Mouse (Mus musculus): ENCODE data around the gene Ccnyl1.

Ccnyl1 gene

DNA sequence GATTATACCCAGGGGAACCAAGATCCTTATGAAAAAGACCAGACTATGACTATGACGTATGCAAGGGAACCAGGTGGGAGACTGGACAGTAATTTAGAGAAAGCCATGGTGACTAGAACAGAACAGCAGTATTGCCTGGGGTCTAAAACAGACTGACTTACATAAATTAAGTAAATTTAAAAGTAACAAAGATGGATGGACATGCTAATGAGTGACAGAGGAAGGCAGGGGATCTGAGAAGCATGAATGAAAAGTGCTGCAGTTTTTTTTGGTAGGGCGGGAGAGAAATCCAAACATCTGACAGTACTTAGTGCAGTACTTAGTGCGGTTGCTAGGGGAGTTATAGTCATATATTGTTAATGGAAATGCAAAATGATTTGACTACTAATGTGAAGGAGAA lies 4.9 kb downstream of the Ccnyl1 start:
- DNase-seq (ENCODE audit: extremely low read depth, low read depth, low spot score): no peak

DNA sequence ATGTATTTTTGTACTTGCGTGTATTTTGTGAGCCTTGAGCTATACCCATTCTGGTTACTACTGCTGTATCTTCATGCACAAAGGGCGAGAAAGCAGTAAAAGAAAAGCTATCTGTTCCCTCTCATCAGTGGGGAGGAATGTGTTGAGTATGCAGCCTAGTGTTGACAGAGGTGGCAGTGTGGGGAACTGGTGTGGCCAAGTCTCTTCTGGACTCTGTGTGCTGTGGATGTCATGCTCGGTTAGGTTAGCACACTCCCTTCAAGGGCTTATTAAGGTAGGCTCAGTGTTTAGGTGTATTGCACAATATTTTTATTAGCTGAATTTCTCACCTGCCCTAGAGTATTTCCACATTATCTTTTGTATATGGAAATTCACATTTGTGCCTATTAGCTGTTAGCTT lies 11.5 kb downstream of the Ccnyl1 start:
- no peak for DNase-seq (ENCODE audit: extremely low read depth, low read depth, low spot score)

- DNase-seq (ENCODE audit: extremely low read depth, low read depth, low spot score): no peak
Measured at GRCm38 (mm10) chr1:64705230-64705629, 15.0 kb downstream of the Ccnyl1 start.

- no peak for DNase-seq (ENCODE audit: extremely low read depth, low read depth, low spot score)
Measured at GRCm38 (mm10) chr1:64706610-64707009, 16.4 kb downstream of the Ccnyl1 start.

GRCm38 (mm10) chr1:64709891-64710290 lies 19.6 kb downstream of the Ccnyl1 start:
- DNase-seq (ENCODE audit: extremely low read depth, low read depth, low spot score): no peak

DNA sequence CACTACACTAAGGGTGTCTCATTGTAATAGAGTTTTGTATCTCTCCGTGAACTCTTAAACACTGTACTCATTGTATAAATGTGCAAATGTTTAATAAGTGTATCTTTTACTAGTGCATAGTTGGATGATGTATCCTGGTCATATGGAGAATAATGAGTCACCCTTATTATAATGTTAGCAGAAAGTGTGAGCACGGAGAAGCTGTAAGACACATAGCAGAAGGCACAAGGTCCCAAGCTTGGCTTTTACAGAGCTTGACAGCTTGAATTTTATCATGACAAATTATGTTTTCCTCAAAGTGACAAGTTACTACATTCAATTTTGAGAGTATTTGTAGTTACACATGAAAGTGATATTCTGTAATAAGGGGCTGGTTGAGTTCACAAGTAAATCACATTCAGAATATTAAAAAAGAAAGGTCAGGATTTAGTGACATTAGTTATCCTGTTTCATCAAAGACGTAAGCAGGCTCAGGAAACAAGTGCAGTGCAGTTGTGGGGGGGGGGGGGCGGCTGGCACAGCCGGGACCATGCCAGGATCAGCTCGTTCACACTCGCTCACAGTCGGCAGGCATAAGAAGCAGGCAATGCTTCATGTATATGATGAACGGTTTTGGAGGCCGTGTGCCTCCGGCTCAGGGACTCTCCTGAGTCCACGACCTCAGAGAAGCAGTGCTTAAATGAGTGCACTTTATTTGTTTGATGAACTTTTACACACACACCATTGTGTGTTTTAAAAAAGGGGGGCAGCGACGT lies 21.9 kb downstream of the Ccnyl1 start:
- DNase-seq (ENCODE audit: extremely low read depth, low read depth, low spot score): no peak

DNA sequence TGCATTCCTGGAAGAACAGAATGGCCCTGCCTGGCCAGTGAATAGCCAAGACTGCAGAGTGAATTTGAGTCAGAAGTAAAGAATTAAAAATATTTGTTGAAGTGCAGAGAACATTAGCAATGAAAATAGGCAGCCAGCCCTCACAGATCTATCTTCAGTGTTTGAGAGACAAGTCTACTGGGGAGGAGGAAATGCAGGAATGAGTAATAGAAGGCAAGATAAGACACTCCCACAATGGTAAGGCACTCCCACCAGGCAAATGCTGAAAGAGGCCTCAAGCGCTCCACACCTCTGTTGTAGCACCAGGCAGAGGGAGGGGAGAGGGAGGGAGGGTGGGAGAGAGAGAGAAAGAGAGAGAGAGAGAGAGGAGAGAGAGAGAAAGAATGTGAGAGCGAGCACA lies 25.2 kb downstream of the Ccnyl1 start:
- no peak for DNase-seq (ENCODE audit: extremely low read depth, low read depth, low spot score)

- no peak for DNase-seq (ENCODE audit: extremely low read depth, low read depth, low spot score)
Measured at GRCm38 (mm10) chr1:64716589-64717304, 26.5 kb downstream of the Ccnyl1 start.

- no peak for DNase-seq (ENCODE audit: extremely low read depth, low read depth, low spot score)
Measured at GRCm38 (mm10) chr1:64717504-64717903, 27.2 kb downstream of the Ccnyl1 start.

- no peak for DNase-seq (ENCODE audit: extremely low read depth, low read depth, low spot score)
Measured at GRCm38 (mm10) chr1:64721034-64721587, 30.9 kb downstream of the Ccnyl1 start.

DNA sequence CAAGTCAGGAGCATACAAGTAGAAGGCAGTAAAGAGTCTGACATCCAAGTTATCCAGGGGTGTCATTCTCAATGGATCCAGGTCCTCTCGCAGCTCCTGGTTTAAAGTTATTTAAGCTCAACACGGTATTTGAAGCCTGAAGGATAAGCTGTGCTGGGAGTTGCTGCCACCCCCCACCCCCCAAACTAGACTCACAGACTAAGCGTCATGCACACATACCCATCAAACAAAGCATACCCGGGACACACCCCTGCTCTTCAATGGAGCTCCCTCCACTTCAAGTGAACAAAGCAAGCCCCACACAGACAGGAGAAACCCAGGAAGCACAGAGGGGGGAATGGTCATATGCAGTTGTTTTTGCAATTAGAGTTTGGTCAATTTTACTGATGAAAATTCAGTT lies 39.8 kb downstream of the Ccnyl1 start:
- no peak for DNase-seq (ENCODE audit: extremely low read depth, low read depth, low spot score)

DNA sequence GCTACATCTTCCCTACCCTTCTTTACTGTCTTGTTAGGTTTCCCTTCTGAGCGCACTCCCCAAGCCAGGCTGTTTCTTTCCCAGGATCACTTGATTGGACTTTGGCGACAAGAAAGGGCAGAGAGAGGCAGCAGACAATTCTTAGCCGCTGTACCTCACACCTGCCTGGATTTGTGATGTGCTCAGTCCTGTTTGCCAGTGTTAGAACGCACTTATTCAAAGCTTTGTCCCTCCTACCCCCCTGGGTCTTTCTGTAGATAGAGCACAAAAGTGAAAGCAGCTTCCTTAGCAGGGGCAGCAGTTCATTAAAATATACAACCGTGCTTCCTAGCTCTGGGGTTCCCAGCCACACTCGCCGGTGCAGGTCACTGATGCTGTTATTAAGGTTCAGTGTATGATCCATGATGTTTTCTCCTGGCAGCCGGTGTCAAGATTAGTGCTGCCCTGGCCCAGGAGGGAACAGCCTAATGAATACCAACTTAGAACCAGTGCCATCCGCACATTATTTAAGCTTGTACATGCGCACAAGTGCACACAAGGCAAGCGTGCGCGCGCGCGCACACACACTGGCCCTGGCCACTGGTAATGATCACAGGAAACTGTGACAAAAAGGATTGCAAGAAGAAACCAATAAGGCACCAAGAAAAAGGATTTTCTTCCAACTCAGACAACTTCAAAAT lies 41.2 kb downstream of the Ccnyl1 start:
- no peak for DNase-seq (ENCODE audit: extremely low read depth, low read depth, low spot score)

DNA sequence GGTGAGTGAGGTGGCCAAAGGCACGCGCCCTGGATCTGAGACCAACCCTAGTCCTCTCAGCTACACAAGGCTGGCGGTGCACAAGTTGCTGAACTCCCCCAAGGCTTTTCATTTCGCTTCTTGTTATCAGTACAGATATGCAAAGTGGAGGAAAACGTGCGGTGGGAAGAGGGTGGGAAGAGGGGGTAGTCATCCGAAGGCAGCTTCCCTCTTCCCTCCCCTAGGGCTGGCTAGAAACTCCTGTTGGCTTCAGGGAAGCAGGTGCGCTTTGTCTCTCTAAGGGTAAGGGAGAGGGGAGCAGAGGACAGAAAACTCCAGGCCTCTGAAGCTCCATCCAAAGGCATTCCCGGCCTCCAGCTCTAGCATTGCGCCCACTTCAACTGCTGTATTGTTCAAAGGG lies 41.9 kb downstream of the Ccnyl1 start:
- no peak for DNase-seq (ENCODE audit: extremely low read depth, low read depth, low spot score)

GRCm38 (mm10) chr1:64732637-64733200 lies 42.5 kb downstream of the Ccnyl1 start:
- DNase-seq (ENCODE audit: extremely low read depth, low read depth, low spot score): no peak

GRCm38 (mm10) chr1:64733453-64734245 lies 43.4 kb downstream of the Ccnyl1 start:
- no peak for DNase-seq (ENCODE audit: extremely low read depth, low read depth, low spot score)

DNA sequence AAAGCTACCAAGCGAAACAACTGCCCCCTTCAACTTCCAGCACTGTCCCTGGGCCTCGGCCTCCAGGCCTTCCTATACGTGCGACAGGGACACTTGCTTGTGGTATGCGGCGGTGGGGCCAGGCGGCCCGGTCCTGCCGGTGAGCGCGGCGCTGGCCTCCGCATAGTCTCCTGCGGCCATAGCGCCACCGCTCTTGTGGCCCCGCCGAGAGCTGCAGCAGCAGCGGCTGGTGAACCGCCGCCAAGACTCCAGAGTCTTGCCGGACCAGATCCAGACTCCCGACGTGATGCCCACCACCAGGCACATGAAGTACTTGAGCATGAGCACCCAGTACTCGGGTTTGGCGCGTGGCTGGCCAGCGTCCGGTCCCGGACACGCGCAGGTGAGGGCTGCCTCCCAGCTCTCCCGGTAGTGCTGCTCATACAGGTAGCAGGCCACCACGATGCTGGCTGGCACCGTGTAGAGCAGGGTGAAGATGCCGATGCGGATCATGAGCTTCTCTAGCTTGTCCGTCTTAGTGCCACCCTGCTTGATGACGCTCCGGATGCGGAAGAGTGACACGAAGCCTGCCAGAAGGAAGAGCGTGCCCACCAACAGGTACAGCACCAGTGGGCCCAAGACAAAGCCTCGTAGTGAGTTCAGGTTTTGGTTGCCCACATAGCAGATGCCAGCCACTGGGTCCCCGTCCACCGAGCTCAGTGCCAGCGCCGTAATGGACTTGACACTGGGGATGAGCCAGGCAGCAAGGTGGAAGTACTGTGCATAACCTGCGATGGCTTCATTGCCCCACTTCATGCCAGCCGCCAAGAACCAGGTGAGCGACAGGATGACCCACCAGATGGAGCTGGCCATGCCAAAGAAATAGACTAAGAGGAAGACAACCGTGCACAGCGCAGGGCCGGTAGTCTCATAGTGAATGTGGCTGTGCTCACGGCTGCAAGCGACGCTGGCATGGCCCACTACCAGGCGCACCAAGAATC lies 44.8 kb downstream of the Ccnyl1 start:
- no peak for DNase-seq (ENCODE audit: extremely low read depth, low read depth, low spot score)

- no peak for DNase-seq (ENCODE audit: extremely low read depth, low read depth, low spot score)
Measured at GRCm38 (mm10) chr1:64735781-64736680, 45.8 kb downstream of the Ccnyl1 start.

Measured in fat pad, adult 2 months (tissue).